Mouse (Mus musculus): ENCODE measurements around the gene Inip. TPM values are rescaled to one million over a fixed set of nuclear protein-coding genes. Genes with fewer than 3 reads are reported as not detected.
A peak's percentile ranks its signal among the peaks of the same experiment; 100 is the strongest.
"Not testable (repeated sequence)": the region's sequence is repeated elsewhere in the genome, so short reads cannot be mapped to it uniquely, and the experiment has no call there.

The Inip gene
- polyA plus RNA-seq, 1 experiment from 2014 or later, result 114 TPM

GRCm38 (mm10) chr4:59794116-59794515, 7.3 kb downstream of the Inip start:
- no peak for ATAC-seq (replicated peaks; ENCODE audit: low FRiP score)

GRCm38 (mm10) chr4:59793626-59794025, 7.8 kb downstream of the Inip start:
- not testable (repeated sequence) for H3K36me3 ChIP-seq (ENCODE audit: control insufficient read depth, insufficient read depth, low read length); H3K27me3 ChIP-seq (ENCODE audit: control insufficient read depth, insufficient read depth, low read length); H3K4me3 ChIP-seq (ENCODE audit: low read depth, low read length); H3K9ac ChIP-seq (ENCODE audit: low read length); ATAC-seq (replicated peaks; ENCODE audit: low FRiP score); H3K4me1 ChIP-seq (replicated peaks; ENCODE audit: control insufficient read depth, insufficient read depth, low read length); H3K4me2 ChIP-seq (ENCODE audit: low read depth, low read length, severe bottlenecking); H3K9me3 ChIP-seq (ENCODE audit: control insufficient read depth, low read length); H3K27ac ChIP-seq (ENCODE audit: low read depth, low read length); DNase-seq (ENCODE audit: low spot score)
- 91% methylated on average over 2 of the region's 2 CpGs for WGBS

More at GRCm38 (mm10) chr4:59794116-59794515, 7.3 kb downstream of the Inip start:
- H3K4me2 ChIP-seq (ENCODE audit: low read depth, low read length, severe bottlenecking), result no peak overlapping the region
- H3K4me3 ChIP-seq (ENCODE audit: low read depth, low read length), result no peak overlapping the region
- no peak for DNase-seq (ENCODE audit: low spot score)
- no peak overlapping the region for H3K27ac ChIP-seq (ENCODE audit: low read depth, low read length)
- WGBS, result 68% methylated on average over 2 of the region's 2 CpGs
- no peaks in the 10 kb centered on the region for H3K9me3 ChIP-seq (ENCODE audit: control insufficient read depth, low read length)
- H3K36me3 ChIP-seq (ENCODE audit: control insufficient read depth, insufficient read depth, low read length), result no peaks in the 10 kb centered on the region
- H3K27me3 ChIP-seq (ENCODE audit: control insufficient read depth, insufficient read depth, low read length), result no peaks in the 10 kb centered on the region
- H3K4me1 ChIP-seq (replicated peaks; ENCODE audit: control insufficient read depth, insufficient read depth, low read length), result no peaks in the 10 kb centered on the region
- H3K9ac ChIP-seq (ENCODE audit: low read length), result no peak overlapping the region

- Histone ChIP-seq H3K36me3 (ENCODE audit: control insufficient read depth, insufficient read depth, low read length) (no peaks in the 10 kb centered on the region), H3K9me3 (ENCODE audit: control insufficient read depth, low read length) (no peaks in the 10 kb centered on the region), H3K27me3 (ENCODE audit: control insufficient read depth, insufficient read depth, low read length) (no peaks in the 10 kb centered on the region), H3K27ac (ENCODE audit: low read depth, low read length) (no peak overlapping the region), H3K4me1 (replicated peaks; ENCODE audit: control insufficient read depth, insufficient read depth, low read length) (no peaks in the 10 kb centered on the region), H3K4me2 (ENCODE audit: low read depth, low read length, severe bottlenecking) (no peak overlapping the region), H3K4me3 (ENCODE audit: low read depth, low read length) (no peak overlapping the region), H3K9ac (ENCODE audit: low read length) (no peak overlapping the region)
- ATAC-seq (replicated peaks; ENCODE audit: low FRiP score), result no peak
- no peak for DNase-seq (ENCODE audit: low spot score)
These were observed 12.4 kb downstream of the Inip start for GRCm38 (mm10) chr4:59789015-59789414.

- Histone ChIP-seq H3K4me1 (replicated peaks; ENCODE audit: control insufficient read depth, insufficient read depth, low read length) (no peaks in the 10 kb centered on the region), H3K9me3 (ENCODE audit: control insufficient read depth, low read length) (no peaks in the 10 kb centered on the region)
These were observed 14.3 kb downstream of the Inip start for GRCm38 (mm10) chr4:59787126-59787525.

GRCm38 (mm10) chr4:59786661-59787060, 14.7 kb downstream of the Inip start:
- Histone ChIP-seq H3K4me3 (ENCODE audit: low read depth, low read length) (no peak overlapping the region), H3K27ac (ENCODE audit: low read depth, low read length) (no peak overlapping the region), H3K9ac (ENCODE audit: low read length) (no peak overlapping the region), H3K9me3 (ENCODE audit: control insufficient read depth, low read length) (no peaks in the 10 kb centered on the region), H3K36me3 (ENCODE audit: control insufficient read depth, insufficient read depth, low read length) (no peaks in the 10 kb centered on the region), H3K4me2 (ENCODE audit: low read depth, low read length, severe bottlenecking) (no peak overlapping the region), H3K4me1 (replicated peaks; ENCODE audit: control insufficient read depth, insufficient read depth, low read length) (no peaks in the 10 kb centered on the region), H3K27me3 (ENCODE audit: control insufficient read depth, insufficient read depth, low read length) (no peaks in the 10 kb centered on the region)
- ATAC-seq (replicated peaks; ENCODE audit: low FRiP score), result no peak
- DNase-seq (ENCODE audit: low spot score), result peak; percentile 87
- WGBS, result under 1% methylated on average over 7 of the region's 7 CpGs

More at GRCm38 (mm10) chr4:59787126-59787525, 14.3 kb downstream of the Inip start:
- Histone ChIP-seq H3K4me2 (ENCODE audit: low read depth, low read length, severe bottlenecking) (no peak overlapping the region), H3K27ac (ENCODE audit: low read depth, low read length) (no peak overlapping the region), H3K27me3 (ENCODE audit: control insufficient read depth, insufficient read depth, low read length) (no peaks in the 10 kb centered on the region), H3K9ac (ENCODE audit: low read length) (no peak overlapping the region), H3K4me3 (ENCODE audit: low read depth, low read length) (no peak overlapping the region), H3K36me3 (ENCODE audit: control insufficient read depth, insufficient read depth, low read length) (no peaks in the 10 kb centered on the region)
- DNase-seq (ENCODE audit: low spot score) (no peak), ATAC-seq (replicated peaks; ENCODE audit: low FRiP score) (no peak)
- WGBS, result 63% methylated on average over 6 of the region's 6 CpGs

- DNase-seq (ENCODE audit: low spot score), result no peak
- Histone ChIP-seq H3K27ac (ENCODE audit: low read depth, low read length) (no peak overlapping the region), H3K9ac (ENCODE audit: low read length) (no peak overlapping the region)
These were observed 16.0 kb downstream of the Inip start for GRCm38 (mm10) chr4:59785412-59785811.

GRCm38 (mm10) chr4:59783685-59784279, 17.6 kb downstream of the Inip start:
- Histone ChIP-seq H3K4me3 (ENCODE audit: low read depth, low read length) (peak overlapping the region; percentile 94), H3K9me3 (ENCODE audit: control insufficient read depth, low read length) (no peaks in the 10 kb centered on the region), H3K36me3 (ENCODE audit: control insufficient read depth, insufficient read depth, low read length) (no peaks in the 10 kb centered on the region), H3K4me1 (replicated peaks; ENCODE audit: control insufficient read depth, insufficient read depth, low read length) (no peaks in the 10 kb centered on the region), H3K27me3 (ENCODE audit: control insufficient read depth, insufficient read depth, low read length) (no peaks in the 10 kb centered on the region), H3K9ac (ENCODE audit: low read length) (peak overlapping the region; percentile 90), H3K4me2 (ENCODE audit: low read depth, low read length, severe bottlenecking) (peak overlapping the region; percentile 71), H3K27ac (ENCODE audit: low read depth, low read length) (peak overlapping the region; percentile 59)
- DNase-seq (ENCODE audit: low spot score) (peak; percentile 96), ATAC-seq (replicated peaks; ENCODE audit: low FRiP score) (peak; percentile 95)
- WGBS, result 1% methylated on average over 36 of the region's 36 CpGs

More at GRCm38 (mm10) chr4:59785412-59785811, 16.0 kb downstream of the Inip start:
- WGBS, result 25% methylated on average over 2 of the region's 2 CpGs
- Histone ChIP-seq H3K4me3 (ENCODE audit: low read depth, low read length) (no peak overlapping the region), H3K4me2 (ENCODE audit: low read depth, low read length, severe bottlenecking) (no peak overlapping the region), H3K9me3 (ENCODE audit: control insufficient read depth, low read length) (no peaks in the 10 kb centered on the region), H3K27me3 (ENCODE audit: control insufficient read depth, insufficient read depth, low read length) (no peaks in the 10 kb centered on the region), H3K4me1 (replicated peaks; ENCODE audit: control insufficient read depth, insufficient read depth, low read length) (no peaks in the 10 kb centered on the region), H3K36me3 (ENCODE audit: control insufficient read depth, insufficient read depth, low read length) (no peaks in the 10 kb centered on the region)
- ATAC-seq (replicated peaks; ENCODE audit: low FRiP score), result no peak

GRCm38 (mm10) chr4:59782853-59783684, 18.3 kb downstream of the Inip start:
- Histone ChIP-seq H3K9me3 (ENCODE audit: control insufficient read depth, low read length) (no peaks in the 10 kb centered on the region), H3K4me2 (ENCODE audit: low read depth, low read length, severe bottlenecking) (peak overlapping the region; percentile 71), H3K36me3 (ENCODE audit: control insufficient read depth, insufficient read depth, low read length) (no peaks in the 10 kb centered on the region), H3K27ac (ENCODE audit: low read depth, low read length) (peak overlapping the region; percentile 59), H3K9ac (ENCODE audit: low read length) (peak overlapping the region; percentile 90), H3K4me3 (ENCODE audit: low read depth, low read length) (peak overlapping the region; percentile 94), H3K4me1 (replicated peaks; ENCODE audit: control insufficient read depth, insufficient read depth, low read length) (no peaks in the 10 kb centered on the region), H3K27me3 (ENCODE audit: control insufficient read depth, insufficient read depth, low read length) (no peaks in the 10 kb centered on the region)
- WGBS, result under 1% methylated on average over 47 of the region's 47 CpGs
- DNase-seq (ENCODE audit: low spot score) (peak; percentile 66), ATAC-seq (replicated peaks; ENCODE audit: low FRiP score) (peak; percentile 7)
